Mouse (Mus musculus): ENCODE measurements around the gene Abi2. TPM values are rescaled to one million over a fixed set of nuclear protein-coding genes. Genes with fewer than 3 reads are reported as not detected.
"Not testable (repeated sequence)": the region's sequence is repeated elsewhere in the genome, so short reads cannot be mapped to it uniquely, and the experiment has no call there.

Gene Abi2
- polyA plus RNA-seq, 1 experiment from 2014 or later = 17.1 TPM

DNA sequence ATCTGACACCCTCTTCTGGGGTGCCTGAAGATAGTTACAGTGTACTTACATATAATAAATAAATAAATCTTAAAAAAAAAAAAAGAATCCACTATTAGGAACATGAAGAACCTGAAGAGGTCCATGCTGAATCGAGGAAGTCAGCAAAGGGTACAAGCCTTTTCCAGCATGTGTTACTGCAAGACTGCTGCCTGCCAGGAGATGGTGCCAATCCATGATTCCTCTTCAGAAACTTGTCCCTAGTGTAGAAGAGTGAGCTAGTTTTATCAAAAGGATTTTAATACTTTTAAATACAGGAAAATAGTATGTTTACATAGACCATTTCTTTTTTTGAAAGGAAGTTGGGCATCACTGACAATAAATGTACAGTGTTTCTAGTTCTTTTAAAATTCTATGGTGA, 14.5 kb downstream of the Abi2 start:
- Histone ChIP-seq H3K9ac (ENCODE audit: low read depth, low read length) (no peak overlapping the region), H3K4me1 (ENCODE audit: control insufficient read depth, insufficient read depth, low read length) (no peaks in the 10 kb centered on the region), H3K27me3 (replicated peaks; ENCODE audit: control insufficient read depth, insufficient read depth, low read length) (no peaks in the 10 kb centered on the region), H3K4me3 (ENCODE audit: low read depth, low read length) (no peak overlapping the region), H3K4me2 (ENCODE audit: low read depth, low read length) (no peak overlapping the region), H3K27ac (replicated peaks; ENCODE audit: low read depth, low read length) (no peak overlapping the region), H3K9me3 (ENCODE audit: control insufficient read depth, low read length) (no peaks in the 10 kb centered on the region), H3K36me3 (ENCODE audit: control insufficient read depth, insufficient read depth, low read length) (no peaks in the 10 kb centered on the region)
- ATAC-seq (ENCODE audit: low read depth) (no peak), DNase-seq (ENCODE audit: low spot score) (no peak)
- 88% methylated on average over 1 of the region's 1 CpGs for WGBS

DNA sequence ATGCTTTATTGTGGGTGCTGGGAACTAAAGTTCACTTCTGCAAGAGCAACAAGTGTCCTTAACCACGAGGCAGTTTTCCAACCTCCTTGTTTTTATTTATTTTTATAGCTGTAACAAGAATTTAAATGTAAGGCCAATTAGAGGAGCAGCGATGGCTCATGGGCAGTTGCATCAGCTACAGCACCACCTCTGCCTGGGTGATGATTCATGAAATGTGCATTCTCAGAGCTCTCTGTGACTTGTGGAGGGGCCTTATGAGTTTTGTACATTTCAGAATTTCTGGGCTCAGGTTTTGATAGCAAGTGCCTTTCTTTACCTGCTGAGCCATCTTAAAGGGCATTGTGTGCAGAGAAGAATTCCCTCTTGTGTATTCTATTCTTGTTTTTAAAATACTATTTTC, 18.9 kb downstream of the Abi2 start:
- Histone ChIP-seq H3K4me2 (ENCODE audit: low read depth, low read length) (no peak overlapping the region), H3K9me3 (ENCODE audit: control insufficient read depth, low read length) (no peaks in the 10 kb centered on the region), H3K27ac (replicated peaks; ENCODE audit: low read depth, low read length) (no peak overlapping the region), H3K9ac (ENCODE audit: low read depth, low read length) (no peak overlapping the region), H3K4me3 (ENCODE audit: low read depth, low read length) (no peak overlapping the region), H3K27me3 (replicated peaks; ENCODE audit: control insufficient read depth, insufficient read depth, low read length) (no peaks in the 10 kb centered on the region), H3K36me3 (ENCODE audit: control insufficient read depth, insufficient read depth, low read length) (no peaks in the 10 kb centered on the region), H3K4me1 (ENCODE audit: control insufficient read depth, insufficient read depth, low read length) (no peaks in the 10 kb centered on the region)
- DNase-seq (ENCODE audit: low spot score) = no peak
- WGBS = 86% methylated on average over 2 of the region's 2 CpGs
- no peak for ATAC-seq (ENCODE audit: low read depth)

DNA sequence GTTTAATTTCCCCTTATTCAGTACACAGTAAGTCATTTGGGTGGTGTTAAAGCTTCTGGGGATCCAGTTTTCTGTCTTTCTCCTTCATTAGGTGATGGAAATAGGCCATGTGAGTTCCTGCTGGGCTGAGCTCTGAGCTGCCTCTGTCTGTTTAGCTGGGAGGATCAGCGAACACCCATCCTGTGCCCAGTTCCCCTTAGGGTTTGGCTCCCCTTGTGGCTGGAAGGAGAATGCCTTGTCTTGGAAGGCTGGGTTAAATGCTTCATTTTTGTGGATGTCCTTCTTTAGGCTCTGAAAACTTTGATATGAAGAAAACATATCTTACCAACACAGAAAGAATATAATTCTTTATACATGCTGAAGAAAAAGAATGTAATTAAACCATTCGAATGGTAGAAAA, 19.5 kb downstream of the Abi2 start:
- Histone ChIP-seq H3K9ac (ENCODE audit: low read depth, low read length) (no peak overlapping the region), H3K27ac (replicated peaks; ENCODE audit: low read depth, low read length) (no peak overlapping the region), H3K4me3 (ENCODE audit: low read depth, low read length) (no peak overlapping the region), H3K36me3 (ENCODE audit: control insufficient read depth, insufficient read depth, low read length) (no peaks in the 10 kb centered on the region), H3K27me3 (replicated peaks; ENCODE audit: control insufficient read depth, insufficient read depth, low read length) (no peaks in the 10 kb centered on the region), H3K4me2 (ENCODE audit: low read depth, low read length) (no peak overlapping the region), H3K4me1 (ENCODE audit: control insufficient read depth, insufficient read depth, low read length) (no peaks in the 10 kb centered on the region), H3K9me3 (ENCODE audit: control insufficient read depth, low read length) (no peaks in the 10 kb centered on the region)
- ATAC-seq (ENCODE audit: low read depth) (no peak), DNase-seq (ENCODE audit: low spot score) (no peak)
- 73% methylated on average over 2 of the region's 2 CpGs for WGBS

DNA sequence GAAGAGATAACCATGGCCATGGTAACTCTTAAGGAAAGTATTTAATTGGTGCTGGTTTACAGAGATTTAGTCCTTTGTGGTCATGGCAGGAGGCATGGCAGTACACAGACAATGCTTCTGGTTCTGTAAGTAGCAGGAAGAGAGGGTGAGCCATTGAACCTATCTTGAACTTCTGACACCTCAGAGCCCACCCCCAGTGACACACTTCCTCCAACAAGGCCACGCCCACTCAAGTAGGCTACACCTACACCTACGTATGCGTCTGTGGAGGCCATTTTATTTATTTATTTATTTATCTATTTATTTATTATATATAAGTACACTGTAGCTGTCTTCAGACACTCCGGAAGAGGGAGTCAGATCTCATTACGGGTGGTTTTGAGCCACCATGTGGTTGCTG, 22.1 kb downstream of the Abi2 start:
- peaks cover 9% of the 10 kb centered on the region; the same call in 1 of the 2 replicates for H3K36me3 ChIP-seq (ENCODE audit: control insufficient read depth, insufficient read depth, low read length)
- ATAC-seq (ENCODE audit: low read depth) (no peak), DNase-seq (ENCODE audit: low spot score) (no peak)
- no peak overlapping the region for H3K4me3 ChIP-seq (ENCODE audit: low read depth, low read length)
- no peak overlapping the region for H3K4me2 ChIP-seq (ENCODE audit: low read depth, low read length)
- no peak overlapping the region for H3K27ac ChIP-seq (replicated peaks; ENCODE audit: low read depth, low read length)
- 89% methylated on average over 5 of the region's 5 CpGs for WGBS
- H3K27me3 ChIP-seq (replicated peaks; ENCODE audit: control insufficient read depth, insufficient read depth, low read length) = no peaks in the 10 kb centered on the region
- H3K9me3 ChIP-seq (ENCODE audit: control insufficient read depth, low read length) = no peaks in the 10 kb centered on the region
- no peak overlapping the region for H3K9ac ChIP-seq (ENCODE audit: low read depth, low read length)
- no peaks in the 10 kb centered on the region for H3K4me1 ChIP-seq (ENCODE audit: control insufficient read depth, insufficient read depth, low read length)

DNA sequence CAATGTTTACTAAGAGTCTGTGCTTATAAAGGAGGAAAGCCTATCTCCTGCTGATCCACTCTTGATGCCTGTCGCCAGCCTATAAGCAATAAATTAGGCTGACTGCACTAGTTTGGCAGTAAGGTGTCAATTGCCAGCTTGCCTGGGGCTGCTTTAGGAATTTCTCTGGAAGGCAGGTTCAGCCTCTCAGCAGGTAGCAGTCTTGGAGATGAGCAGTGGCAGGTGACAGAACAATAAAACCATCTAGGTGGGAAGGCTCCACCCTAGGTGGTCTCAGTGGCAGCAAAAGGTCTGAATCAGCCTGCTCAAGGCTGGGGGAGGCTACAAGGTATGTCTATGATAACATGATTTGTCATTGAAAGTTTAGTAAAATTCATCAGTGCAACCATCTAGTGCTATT, 23.1 kb downstream of the Abi2 start:
- no peak for DNase-seq (ENCODE audit: low spot score)
- 22% methylated on average over 1 of the region's 1 CpGs for WGBS

DNA sequence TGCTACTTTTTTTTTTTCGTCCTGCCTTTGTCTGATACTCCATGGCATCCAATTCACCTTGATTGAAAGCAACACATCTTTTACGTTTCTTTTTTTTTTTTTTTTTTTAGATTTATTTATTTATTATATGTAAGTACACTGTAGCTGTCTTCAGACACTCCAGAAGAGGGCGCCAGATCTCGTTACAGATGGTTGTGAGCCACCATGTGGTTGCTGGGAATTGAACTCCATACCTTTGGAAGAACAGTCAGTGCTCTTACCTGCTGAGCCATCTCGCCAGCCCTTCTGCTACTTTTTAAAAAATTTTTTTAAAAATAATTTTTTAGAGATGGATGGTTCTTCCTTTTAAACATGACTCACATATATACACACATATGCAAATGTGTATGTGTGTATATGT, 32.0 kb downstream of the Abi2 start:
- H3K9me3 ChIP-seq (ENCODE audit: control insufficient read depth, low read length); H3K4me2 ChIP-seq (ENCODE audit: low read depth, low read length); DNase-seq (ENCODE audit: low spot score); H3K4me1 ChIP-seq (ENCODE audit: control insufficient read depth, insufficient read depth, low read length); H3K27me3 ChIP-seq (replicated peaks; ENCODE audit: control insufficient read depth, insufficient read depth, low read length); H3K27ac ChIP-seq (replicated peaks; ENCODE audit: low read depth, low read length); H3K9ac ChIP-seq (ENCODE audit: low read depth, low read length); H3K4me3 ChIP-seq (ENCODE audit: low read depth, low read length); ATAC-seq (ENCODE audit: low read depth): not testable (repeated sequence)
- peaks cover 37% of the 10 kb centered on the region for H3K36me3 ChIP-seq (ENCODE audit: control insufficient read depth, insufficient read depth, low read length)
- 80% methylated on average over 5 of the region's 5 CpGs for WGBS

More for the DNA sequence above, 23.1 kb downstream of the Abi2 start:
- Histone ChIP-seq H3K4me2 (ENCODE audit: low read depth, low read length) (no peak overlapping the region), H3K9me3 (ENCODE audit: control insufficient read depth, low read length) (no peaks in the 10 kb centered on the region), H3K4me3 (ENCODE audit: low read depth, low read length) (no peak overlapping the region), H3K36me3 (ENCODE audit: control insufficient read depth, insufficient read depth, low read length) (peaks cover 16% of the 10 kb centered on the region), H3K27ac (replicated peaks; ENCODE audit: low read depth, low read length) (no peak overlapping the region), H3K27me3 (replicated peaks; ENCODE audit: control insufficient read depth, insufficient read depth, low read length) (no peaks in the 10 kb centered on the region), H3K9ac (ENCODE audit: low read depth, low read length) (no peak overlapping the region), H3K4me1 (ENCODE audit: control insufficient read depth, insufficient read depth, low read length) (no peaks in the 10 kb centered on the region)
- no peak for ATAC-seq (ENCODE audit: low read depth)

DNA sequence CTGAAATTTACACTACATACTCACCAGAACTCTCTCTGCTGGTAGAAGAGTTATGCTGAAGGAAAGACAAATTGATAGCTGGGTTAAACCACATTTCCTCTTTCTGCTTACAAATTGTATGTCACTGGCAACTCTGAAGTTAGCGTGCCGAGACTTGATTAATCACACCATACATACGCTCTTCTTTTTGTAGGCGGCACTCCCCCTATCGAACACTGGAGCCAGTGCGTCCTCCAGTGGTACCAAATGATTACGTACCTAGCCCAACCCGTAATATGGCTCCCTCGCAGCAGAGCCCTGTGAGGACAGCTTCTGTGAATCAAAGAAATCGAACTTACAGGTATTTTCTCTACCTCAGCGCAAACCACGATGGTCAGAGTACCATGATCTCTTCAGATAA, 37.6 kb downstream of the Abi2 start:
- DNase-seq (ENCODE audit: low spot score) = peak; percentile 23
- no peak for ATAC-seq (ENCODE audit: low read depth)
- Histone ChIP-seq H3K36me3 (ENCODE audit: control insufficient read depth, insufficient read depth, low read length) (peaks cover 42% of the 10 kb centered on the region), H3K4me2 (ENCODE audit: low read depth, low read length) (no peak overlapping the region), H3K27ac (replicated peaks; ENCODE audit: low read depth, low read length) (no peak overlapping the region), H3K9me3 (ENCODE audit: control insufficient read depth, low read length) (no peaks in the 10 kb centered on the region), H3K4me1 (ENCODE audit: control insufficient read depth, insufficient read depth, low read length) (no peaks in the 10 kb centered on the region), H3K4me3 (ENCODE audit: low read depth, low read length) (no peak overlapping the region), H3K27me3 (replicated peaks; ENCODE audit: control insufficient read depth, insufficient read depth, low read length) (no peaks in the 10 kb centered on the region), H3K9ac (ENCODE audit: low read depth, low read length) (no peak overlapping the region)
- 87% methylated on average over 12 of the region's 12 CpGs for WGBS

DNA sequence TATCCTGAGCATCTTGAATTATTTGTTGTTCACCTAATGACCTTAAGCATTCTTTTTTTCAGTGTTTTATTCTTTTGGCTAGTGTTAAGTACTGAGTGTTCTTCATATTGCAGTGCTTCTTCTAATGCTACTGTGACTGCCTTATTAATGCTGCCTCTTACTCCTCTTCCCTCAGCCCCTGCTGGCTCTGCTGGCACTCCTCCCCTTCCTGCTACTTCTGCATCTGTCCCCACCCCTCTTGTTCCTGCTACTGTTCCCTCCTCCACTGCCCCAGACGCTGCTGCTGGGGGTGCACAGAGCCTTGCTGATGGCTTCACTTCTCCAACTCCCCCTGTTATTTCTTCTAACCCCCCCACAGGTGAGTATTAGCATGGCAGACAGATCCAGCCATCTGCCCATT, 40.5 kb downstream of the Abi2 start:
- Histone ChIP-seq H3K4me2 (ENCODE audit: low read depth, low read length) (no peak overlapping the region), H3K4me3 (ENCODE audit: low read depth, low read length) (no peak overlapping the region), H3K27me3 (replicated peaks; ENCODE audit: control insufficient read depth, insufficient read depth, low read length) (no peaks in the 10 kb centered on the region), H3K4me1 (ENCODE audit: control insufficient read depth, insufficient read depth, low read length) (no peaks in the 10 kb centered on the region), H3K9me3 (ENCODE audit: control insufficient read depth, low read length) (no peaks in the 10 kb centered on the region), H3K36me3 (ENCODE audit: control insufficient read depth, insufficient read depth, low read length) (peaks cover 49% of the 10 kb centered on the region), H3K9ac (ENCODE audit: low read depth, low read length) (no peak overlapping the region), H3K27ac (replicated peaks; ENCODE audit: low read depth, low read length) (no peak overlapping the region)
- DNase-seq (ENCODE audit: low spot score) (no peak), ATAC-seq (ENCODE audit: low read depth) (no peak)
- WGBS = 41% methylated on average over 1 of the region's 1 CpGs

DNA sequence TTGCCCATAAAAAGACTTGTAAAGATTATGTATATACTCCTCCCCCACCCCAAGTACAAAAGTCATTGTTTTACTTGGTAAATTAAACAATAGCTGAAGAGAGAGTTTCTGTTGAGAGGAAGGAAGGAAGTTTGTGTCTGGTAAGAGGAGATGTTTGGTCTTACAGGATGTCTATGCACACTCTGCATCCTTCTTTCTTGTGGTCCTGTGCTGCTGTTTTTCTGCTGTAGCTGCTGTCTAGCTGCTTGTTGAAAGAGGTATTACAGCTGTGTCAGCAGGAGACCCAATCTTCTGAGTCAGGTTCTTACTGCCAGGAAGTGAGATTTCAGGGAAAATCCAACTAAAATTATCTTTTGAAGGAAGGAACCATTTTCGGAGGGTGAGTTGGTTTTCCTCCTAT, 51.2 kb downstream of the Abi2 start:
- Histone ChIP-seq H3K27ac (replicated peaks; ENCODE audit: low read depth, low read length) (no peak overlapping the region), H3K4me1 (ENCODE audit: control insufficient read depth, insufficient read depth, low read length) (no peaks in the 10 kb centered on the region), H3K9me3 (ENCODE audit: control insufficient read depth, low read length) (no peaks in the 10 kb centered on the region), H3K36me3 (ENCODE audit: control insufficient read depth, insufficient read depth, low read length) (peaks cover 34% of the 10 kb centered on the region), H3K9ac (ENCODE audit: low read depth, low read length) (no peak overlapping the region), H3K27me3 (replicated peaks; ENCODE audit: control insufficient read depth, insufficient read depth, low read length) (no peaks in the 10 kb centered on the region), H3K4me3 (ENCODE audit: low read depth, low read length) (no peak overlapping the region), H3K4me2 (ENCODE audit: low read depth, low read length) (no peak overlapping the region)
- DNase-seq (ENCODE audit: low spot score) (peak; percentile 9), ATAC-seq (ENCODE audit: low read depth) (no peak)
- WGBS = 87% methylated on average over 1 of the region's 1 CpGs
